Mouse (Mus musculus): ENCODE data around the gene Atp8a2.

Atp8a2 gene

DNA sequence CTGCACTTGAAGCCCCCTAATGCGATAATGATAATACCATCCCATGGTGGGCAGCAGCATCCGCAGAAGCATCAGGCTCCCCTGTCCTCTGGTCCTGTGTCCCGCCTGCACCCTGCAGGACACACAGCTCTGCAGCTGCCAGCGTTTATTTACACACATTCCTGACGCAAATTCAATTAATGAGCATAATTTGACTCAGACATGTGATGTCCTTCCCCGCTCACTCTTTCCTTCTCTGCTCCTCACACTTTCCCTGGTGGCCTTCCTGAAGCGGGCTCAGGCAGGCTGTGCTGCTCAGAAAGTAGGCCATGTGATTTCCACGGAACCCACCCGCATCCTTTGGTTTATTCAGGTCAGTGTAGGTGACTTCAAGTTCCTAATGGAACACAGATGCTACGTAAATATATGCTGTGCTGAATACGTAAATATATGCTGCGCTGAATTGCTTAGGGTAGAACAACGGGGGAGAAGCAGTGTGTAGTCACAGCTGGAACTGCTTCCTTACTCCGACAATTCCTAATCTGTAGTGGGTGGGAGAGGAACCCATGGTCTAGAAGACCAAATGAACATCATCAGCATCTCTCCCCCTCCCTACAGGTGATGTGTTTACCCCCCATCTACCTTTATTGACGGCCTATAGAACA lies 437.7 kb downstream of the Atp8a2 start:
- peak; percentile 46 for DNase-seq

- DNase-seq, result peak; percentile 65
These were observed 444.6 kb downstream of the Atp8a2 start for GRCm38 (mm10) chr14:59752401-59752800.

DNA sequence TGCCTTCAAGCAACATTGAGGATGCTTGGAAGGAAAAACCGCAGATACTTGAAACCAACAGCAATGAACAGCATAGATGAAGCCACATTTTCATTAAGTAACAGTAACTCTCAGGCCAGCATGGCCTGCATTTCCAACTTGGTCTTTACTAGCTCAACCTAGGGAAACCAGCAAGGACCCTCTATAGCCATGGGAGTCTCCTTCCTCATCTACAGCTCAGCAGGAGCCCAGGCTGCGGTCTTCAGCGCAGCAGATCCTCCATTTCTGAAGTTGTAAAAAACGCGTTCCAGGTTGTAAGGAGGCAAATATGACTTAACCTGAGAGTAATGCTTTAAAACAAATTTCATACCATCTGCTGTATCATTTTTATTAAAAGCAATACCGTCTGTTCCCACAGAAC lies 447.0 kb downstream of the Atp8a2 start:
- peak; percentile 55 for DNase-seq

- peak; percentile 74 for DNase-seq
These were observed 451.3 kb downstream of the Atp8a2 start for GRCm38 (mm10) chr14:59745676-59746075.

GRCm38 (mm10) chr14:59741752-59742151 lies 455.2 kb downstream of the Atp8a2 start:
- DNase-seq, result peak; percentile 2

DNA sequence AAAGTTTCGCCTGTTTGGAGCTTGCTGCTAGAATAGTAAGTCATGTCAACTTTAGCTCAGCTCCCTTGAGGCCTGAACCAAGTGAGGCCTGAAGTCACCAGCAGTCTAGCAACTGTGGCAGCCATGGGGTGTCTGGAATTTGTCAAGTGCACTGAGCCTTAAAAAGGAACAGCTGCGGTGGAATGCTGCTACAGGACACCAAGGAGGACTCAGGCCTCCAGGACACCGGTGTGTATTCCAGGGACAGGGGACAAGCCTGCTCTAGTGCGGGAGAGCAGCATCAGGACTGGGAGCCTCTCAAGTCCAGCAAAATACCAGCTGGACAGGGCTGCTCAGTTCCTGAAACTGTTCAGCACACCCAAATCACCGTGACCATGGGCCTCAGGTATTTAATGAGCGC lies 457.5 kb downstream of the Atp8a2 start:
- DNase-seq, result peak; percentile 82

DNA sequence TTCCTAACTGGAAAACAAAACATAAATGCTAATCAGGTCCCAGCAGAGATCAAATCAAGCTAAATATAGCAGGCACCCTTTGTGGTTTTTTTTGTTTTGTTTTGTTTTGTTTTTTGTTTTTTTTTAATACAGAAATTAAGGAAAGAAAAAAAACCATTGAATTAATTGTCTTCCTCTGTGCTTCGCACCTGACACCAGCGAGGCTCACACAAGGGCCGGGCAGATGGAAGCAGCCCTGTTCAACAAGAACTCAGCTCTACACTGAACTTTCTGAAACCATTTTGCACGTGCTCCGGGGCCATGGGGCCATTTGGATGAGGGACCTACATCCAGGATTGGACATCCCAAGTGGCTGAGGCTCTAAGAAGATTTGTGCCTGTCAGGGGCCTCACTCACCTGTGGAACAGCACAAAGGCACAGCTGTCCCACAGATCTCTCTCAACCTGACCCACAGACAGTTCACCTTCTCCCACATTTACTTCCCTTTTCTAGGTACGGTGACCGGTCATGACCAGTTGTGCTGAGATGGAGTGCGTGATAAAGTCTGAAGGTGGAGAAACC lies 459.2 kb downstream of the Atp8a2 start:
- DNase-seq, result peak; percentile 71

- DNase-seq, result peak; percentile 48
These were observed 459.9 kb downstream of the Atp8a2 start for GRCm38 (mm10) chr14:59736861-59737700.

GRCm38 (mm10) chr14:59730043-59730390 lies 467.0 kb downstream of the Atp8a2 start:
- DNase-seq, result no peak

- peak; percentile 71 for DNase-seq
These were observed 467.5 kb downstream of the Atp8a2 start for GRCm38 (mm10) chr14:59729298-59730042.

DNA sequence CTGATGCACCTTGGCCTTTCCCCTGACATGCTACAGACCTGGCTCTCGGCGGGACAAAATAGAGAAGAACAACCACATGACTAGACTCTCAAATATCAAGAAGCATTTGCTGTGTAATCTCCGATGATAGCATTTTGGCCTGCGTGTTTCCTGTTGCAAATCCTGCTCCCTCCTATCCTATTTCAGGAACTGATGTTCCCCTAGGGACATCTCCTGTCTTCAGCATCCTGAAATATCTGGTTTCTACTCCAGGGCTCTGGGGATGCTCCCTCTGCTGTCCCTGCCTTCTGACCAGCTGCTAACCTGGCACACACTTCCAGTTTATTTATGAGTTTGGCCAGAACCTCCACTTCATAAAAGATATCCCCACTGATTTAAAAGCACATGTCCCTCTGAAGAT lies 470.0 kb downstream of the Atp8a2 start:
- peak; percentile 18 for DNase-seq

GRCm38 (mm10) chr14:59723163-59723562 lies 473.8 kb downstream of the Atp8a2 start:
- peak; percentile 68 for DNase-seq

DNA sequence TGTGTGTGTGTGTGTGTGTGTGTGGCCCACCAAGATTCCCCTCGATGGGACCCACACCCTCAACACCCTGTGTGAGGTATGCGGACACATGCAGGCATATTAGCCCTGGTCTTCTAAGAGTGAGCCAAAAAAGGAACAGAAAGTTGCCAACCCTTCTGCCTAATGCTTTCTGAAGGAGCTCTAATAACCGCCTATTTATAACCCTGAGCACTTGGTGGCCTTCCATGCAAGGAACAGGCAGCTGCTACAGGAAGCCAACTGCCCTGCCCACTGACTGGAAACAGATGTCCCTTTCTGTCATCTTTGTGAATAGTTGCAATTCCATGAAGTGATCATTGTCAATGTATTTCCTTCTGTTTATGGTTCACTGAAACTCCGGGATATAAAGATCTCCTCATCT lies 475.0 kb downstream of the Atp8a2 start:
- peak; percentile 94 for DNase-seq

DNA sequence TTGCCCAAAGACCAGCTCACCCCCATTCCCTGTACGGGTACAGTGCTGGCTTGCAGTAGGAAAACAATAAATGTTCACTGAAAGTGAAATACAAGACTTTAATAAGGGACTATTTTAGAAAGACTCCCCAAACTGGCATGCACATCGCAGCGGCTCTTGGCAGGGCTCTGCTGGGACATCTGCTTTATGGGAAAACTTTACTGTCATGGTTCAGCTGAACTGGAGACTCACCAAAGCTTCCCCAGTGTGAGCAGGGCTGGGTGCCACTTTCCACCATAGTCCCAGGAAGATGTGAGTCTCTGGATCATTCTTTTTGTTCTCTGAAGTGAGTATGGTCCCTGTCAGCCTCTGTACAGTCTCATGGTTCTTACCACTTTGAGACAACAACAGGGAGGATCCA lies 475.6 kb downstream of the Atp8a2 start:
- DNase-seq, result peak; percentile 76

- peak; percentile 23 for DNase-seq
These were observed 476.6 kb downstream of the Atp8a2 start for GRCm38 (mm10) chr14:59720386-59720785.

DNA sequence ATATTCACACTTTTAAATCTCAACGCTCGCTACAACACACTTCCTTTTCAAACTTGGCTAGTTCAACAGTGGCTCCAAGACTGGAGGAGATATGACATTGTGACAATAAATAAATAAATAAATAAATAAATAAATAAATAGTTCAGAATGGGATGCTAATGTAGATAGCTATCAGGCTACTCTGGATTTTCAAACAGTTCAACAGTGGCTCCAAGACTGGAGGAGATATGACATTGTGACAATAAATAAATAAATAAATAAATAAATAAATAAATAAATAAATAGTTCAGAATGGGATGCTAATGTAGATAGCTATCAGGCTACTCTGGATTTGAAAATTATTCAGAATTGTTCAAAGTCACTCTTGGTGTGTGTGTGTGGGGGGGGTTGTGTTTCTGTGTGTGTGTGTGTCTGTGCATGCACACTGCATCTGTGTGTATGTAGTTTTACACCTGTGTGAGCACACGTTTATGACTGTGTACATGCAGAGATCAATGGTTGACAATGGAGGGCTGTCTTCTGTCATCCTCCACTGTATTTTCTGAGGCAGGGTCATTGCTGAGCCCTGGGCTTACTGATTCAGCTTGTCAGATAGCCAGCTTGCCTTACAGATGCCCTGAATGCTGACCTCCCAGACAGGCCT lies 480.4 kb downstream of the Atp8a2 start:
- DNase-seq, result peak; percentile 88

- DNase-seq, result peak; percentile 63
These were observed 481.1 kb downstream of the Atp8a2 start for GRCm38 (mm10) chr14:59715695-59716442.

GRCm38 (mm10) chr14:59709505-59710335 lies 487.3 kb downstream of the Atp8a2 start:
- DNase-seq, result no peak

DNA sequence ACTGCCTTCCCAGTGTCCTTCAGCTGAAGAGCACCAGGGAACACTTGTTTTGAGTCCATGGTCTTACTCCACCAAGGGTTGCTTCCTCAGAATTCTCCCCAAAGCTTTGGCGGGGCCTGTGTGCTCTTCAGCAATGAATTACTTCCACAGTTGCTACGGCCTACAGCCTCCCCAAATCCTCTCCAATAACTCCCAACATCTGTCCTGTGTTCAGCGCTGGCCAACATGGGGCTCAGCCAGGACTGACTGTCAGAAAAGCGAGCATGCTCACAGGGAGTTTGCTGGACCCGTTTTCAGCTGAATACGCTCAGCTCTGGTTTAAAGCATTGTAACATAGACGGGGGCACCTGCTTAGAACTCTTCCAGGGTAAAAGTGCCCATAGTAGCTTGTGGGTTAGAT lies 489.0 kb downstream of the Atp8a2 start:
- DNase-seq, result no peak

DNA sequence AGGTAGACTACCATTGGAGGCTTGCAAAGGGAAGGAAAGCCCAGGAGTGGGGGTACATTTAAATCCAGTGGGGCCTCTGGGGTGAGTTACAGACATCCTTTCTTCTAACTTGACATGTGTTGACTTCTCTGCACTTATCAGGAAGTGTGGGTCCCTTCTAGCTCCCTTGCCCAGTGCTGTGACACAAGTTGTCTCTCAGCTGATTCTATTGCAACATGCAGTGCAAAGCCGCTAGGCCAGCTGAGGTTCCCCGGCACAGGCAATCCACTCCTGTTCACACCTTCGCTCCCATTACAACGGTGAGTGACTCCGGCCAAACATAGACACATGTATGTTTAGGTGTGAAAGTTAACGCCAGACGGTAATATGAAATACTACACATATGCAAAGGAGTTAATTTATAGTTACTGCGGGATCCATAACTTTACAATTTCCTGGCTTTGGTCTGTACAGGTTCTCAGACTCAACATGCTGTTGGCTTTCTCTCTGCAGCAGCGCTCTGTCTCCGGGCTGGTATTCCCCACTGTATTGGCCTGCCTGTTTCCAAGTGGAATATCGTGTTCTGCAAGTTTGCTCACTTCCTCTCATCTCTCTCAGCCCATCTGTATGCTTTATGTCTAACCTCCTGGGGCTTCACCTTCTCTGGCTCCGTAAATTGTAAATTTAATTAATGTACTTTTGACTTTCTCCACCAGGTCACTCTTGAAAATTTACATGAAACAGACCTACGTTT lies 491.5 kb downstream of the Atp8a2 start:
- no peak for DNase-seq

Data from heart, adult 11 months (tissue).